Mouse (Mus musculus) hindbrain, embryonic 11.5 days (tissue): Measurements from ENCODE around the gene Arid1b. TPM values are rescaled to one million over a fixed set of nuclear protein-coding genes. Genes with fewer than 3 reads are reported as not detected.
"Not testable (repeated sequence)": the region's sequence is repeated elsewhere in the genome, so short reads cannot be mapped to it uniquely, and the experiment has no call there.

Experiments
- ATAC-seq: fragments of 200-750 bp; cut with Nextera tagmentation; 2 replicates; pipeline ENCODE4 v1.8.0; 2017; ENCODE audit warnings: mild to moderate bottlenecking, moderate TSS enrichment, moderate library complexity; ENCODE audit not compliant: low FRiP score
- DNase-seq: peaks from one replicate; pipeline ENCODE4 v3.0.0-alpha.2; 2015; ENCODE audit warnings: low spot score
- H3K27ac ChIP-seq: fragments of 300-500 bp; sonication (generic); 2 replicates; pipeline ENCODE4 v1.5.1; 2014; ENCODE audit warnings: mild to moderate bottlenecking, low read depth, low read length
- H3K27me3 ChIP-seq: fragments of 300-500 bp; sonication (generic); 2 replicates; pipeline ENCODE4 v1.6.1; 2014; ENCODE audit warnings: mild to moderate bottlenecking, low read length, moderate library complexity, mixed read lengths; ENCODE audit not compliant: control insufficient read depth, insufficient read depth
- H3K36me3 ChIP-seq: fragments of 300-500 bp; sonication (generic); 2 replicates; pipeline ENCODE4 v1.6.1; 2014; ENCODE audit warnings: mild to moderate bottlenecking, low read length, moderate library complexity, mixed read lengths; ENCODE audit not compliant: control insufficient read depth, insufficient read depth
- H3K4me1 ChIP-seq: fragments of 300-500 bp; sonication (generic); replicated peaks from 2 replicates; pipeline ENCODE4 v1.6.1; 2014; ENCODE audit warnings: low read length, mixed read lengths; ENCODE audit not compliant: control insufficient read depth, insufficient read depth
- H3K4me2 ChIP-seq: fragments of 300-500 bp; sonication (generic); replicated peaks from 2 replicates; pipeline ENCODE4 v1.6.1; 2014; ENCODE audit warnings: mild to moderate bottlenecking, low read depth, low read length
- H3K4me3 ChIP-seq: fragments of 300-500 bp; sonication (generic); 2 replicates; pipeline ENCODE4 v1.5.1; 2014; ENCODE audit warnings: low read depth, low read length
- H3K9ac ChIP-seq: fragments of 300-500 bp; sonication (generic); 2 replicates; pipeline ENCODE4 v1.6.1; 2014; ENCODE audit warnings: low read depth, low read length
- H3K9me3 ChIP-seq: fragments of 300-500 bp; sonication (generic); 2 replicates; pipeline ENCODE4 v1.6.1; 2016; ENCODE audit warnings: low read length; ENCODE audit not compliant: control insufficient read depth
- WGBS: fragments of 180-500 bp; shearing (Covaris S2); extraction: QIAGEN DNeasy Blood & Tissue Kit; methylation state at CpG from one replicate; pipeline ENCODE4 v1.1.7; 2014; 5-methylcytosine and 5-hydroxymethylcytosine counted together
- polyA plus RNA-seq: library from polyadenylated mRNA; unstranded; fragments of >200 nt; fragmentation: Nextera tagmentation; extraction: Ambion mirVana; gene quantifications from 2 replicates; pipeline ENCODE4 v1.2.1, GENCODE M21; 2014

Arid1b gene
- polyA plus RNA-seq, 1 experiment from 2014 or later: 18.6 TPM

DNA sequence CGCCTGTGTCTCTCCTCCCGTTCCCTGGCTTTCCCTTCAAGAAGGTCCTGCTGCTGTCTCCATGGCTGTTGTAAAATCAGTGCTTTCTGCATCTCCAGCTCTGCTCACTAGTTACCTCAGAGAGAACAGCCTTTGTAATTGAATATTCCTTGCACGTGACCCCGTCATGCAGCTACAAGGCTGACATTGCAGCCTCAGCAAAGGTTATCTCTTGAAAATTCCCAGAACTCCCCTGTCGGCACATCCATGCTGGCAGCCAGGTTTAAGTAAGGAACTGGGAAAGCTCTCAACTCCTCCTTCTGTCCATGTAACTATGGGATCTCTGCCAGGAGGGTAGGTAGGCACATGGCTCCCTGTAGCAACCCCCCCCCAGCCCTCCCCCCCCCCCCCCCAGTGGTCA is 91.8 kb downstream of the Arid1b start:
- no peak overlapping the region for H3K4me2 ChIP-seq
- DNase-seq: no peak
- WGBS: 62% methylated on average over 5 of the region's 5 CpGs
- no peak overlapping the region for H3K9ac ChIP-seq
- no peak for ATAC-seq
- no peaks in the 10 kb centered on the region for H3K27me3 ChIP-seq
- peaks cover 5% of the 10 kb centered on the region for H3K4me1 ChIP-seq
- H3K36me3 ChIP-seq: no peaks in the 10 kb centered on the region
- no peak overlapping the region for H3K4me3 ChIP-seq
- no peaks in the 10 kb centered on the region for H3K9me3 ChIP-seq
- no peak overlapping the region for H3K27ac ChIP-seq

DNA sequence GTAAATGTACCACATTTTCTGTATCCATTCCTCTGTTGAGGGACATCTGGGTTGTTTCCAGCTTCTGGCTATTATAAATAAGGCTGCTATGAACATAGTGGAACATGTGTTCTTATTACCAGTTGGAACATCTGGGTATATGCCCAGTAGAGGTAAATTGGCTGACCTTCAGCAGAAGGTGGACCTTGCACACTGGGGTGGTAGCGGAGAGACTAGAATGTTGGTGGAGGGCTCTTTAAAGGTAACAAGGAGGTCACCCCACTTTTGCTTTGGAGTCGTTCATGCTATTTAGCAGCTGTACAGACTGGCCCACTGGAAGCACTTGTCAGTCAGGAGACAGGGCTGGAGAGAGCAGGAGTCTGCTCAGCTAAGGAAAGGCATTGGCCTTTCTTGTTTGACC is 94.1 kb downstream of the Arid1b start:
- H3K36me3 ChIP-seq, H3K4me3 ChIP-seq, ATAC-seq, H3K4me1 ChIP-seq, H3K4me2 ChIP-seq, H3K27me3 ChIP-seq, DNase-seq, H3K9ac ChIP-seq, H3K9me3 ChIP-seq, H3K27ac ChIP-seq: not testable (repeated sequence)
- WGBS: 80% methylated on average over 2 of the region's 2 CpGs

DNA sequence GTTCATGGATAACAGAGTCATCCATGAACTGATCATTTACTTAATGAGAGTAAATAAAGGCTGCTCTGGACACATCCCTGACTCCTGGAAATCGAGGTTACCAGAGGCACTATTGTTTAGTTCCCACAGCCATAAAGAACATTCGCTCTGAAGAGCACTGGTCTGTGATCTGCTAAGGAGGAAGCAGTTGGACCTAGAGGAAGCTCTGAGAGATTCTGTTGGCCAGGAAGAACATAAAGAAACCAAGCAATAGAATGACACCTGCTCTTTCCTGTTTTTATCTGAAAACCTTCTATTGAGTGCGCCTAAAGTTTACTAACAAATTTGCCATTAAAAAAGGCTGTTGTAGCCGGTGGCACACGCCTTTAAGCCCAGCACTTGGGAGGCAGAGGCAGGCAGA is 94.7 kb downstream of the Arid1b start:
- peaks cover 2% of the 10 kb centered on the region; the same call in 1 of the 2 replicates for H3K36me3 ChIP-seq
- no peak overlapping the region for H3K4me2 ChIP-seq
- no peak overlapping the region for H3K9ac ChIP-seq
- no peaks in the 10 kb centered on the region for H3K27me3 ChIP-seq
- WGBS: 72% methylated on average over 5 of the region's 5 CpGs
- H3K27ac ChIP-seq: no peak overlapping the region
- H3K4me1 ChIP-seq: peaks cover 5% of the 10 kb centered on the region; the same call in 1 of the 2 replicates
- no peak overlapping the region for H3K4me3 ChIP-seq
- H3K9me3 ChIP-seq: no peaks in the 10 kb centered on the region
- no peak for ATAC-seq
- no peak for DNase-seq

DNA sequence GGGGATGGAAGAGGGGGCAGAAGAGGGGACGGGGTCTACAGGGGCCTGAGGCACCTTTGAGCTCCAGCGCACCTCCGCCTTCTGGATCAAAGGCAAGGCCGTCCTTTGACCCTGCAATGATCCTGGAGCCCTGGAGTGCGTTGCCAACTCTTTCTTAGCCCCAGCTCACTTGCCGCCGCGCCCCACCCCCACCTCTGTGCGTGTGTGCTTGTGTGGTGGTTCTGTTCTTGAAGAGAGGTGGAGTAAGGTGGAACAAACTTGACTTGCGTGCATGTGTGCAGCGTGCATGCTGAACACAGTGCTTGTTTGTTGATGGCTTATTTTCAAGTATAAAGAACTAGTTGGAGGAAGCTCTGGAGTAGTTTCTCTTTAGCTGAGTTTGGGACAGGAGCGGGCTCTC is 95.4 kb downstream of the Arid1b start:
- 14% methylated on average over 12 of the region's 12 CpGs for WGBS
- Histone ChIP-seq H3K27me3 (no peaks in the 10 kb centered on the region), H3K4me1 (peaks cover 2% of the 10 kb centered on the region; the same call in 1 of the 2 replicates), H3K36me3 (peaks cover 2% of the 10 kb centered on the region; the same call in 1 of the 2 replicates), H3K27ac (no peak overlapping the region), H3K9ac (no peak overlapping the region), H3K9me3 (no peaks in the 10 kb centered on the region), H3K4me2 (no peak overlapping the region), H3K4me3 (no peak overlapping the region)
- DNase-seq: no peak
- no peak for ATAC-seq

DNA sequence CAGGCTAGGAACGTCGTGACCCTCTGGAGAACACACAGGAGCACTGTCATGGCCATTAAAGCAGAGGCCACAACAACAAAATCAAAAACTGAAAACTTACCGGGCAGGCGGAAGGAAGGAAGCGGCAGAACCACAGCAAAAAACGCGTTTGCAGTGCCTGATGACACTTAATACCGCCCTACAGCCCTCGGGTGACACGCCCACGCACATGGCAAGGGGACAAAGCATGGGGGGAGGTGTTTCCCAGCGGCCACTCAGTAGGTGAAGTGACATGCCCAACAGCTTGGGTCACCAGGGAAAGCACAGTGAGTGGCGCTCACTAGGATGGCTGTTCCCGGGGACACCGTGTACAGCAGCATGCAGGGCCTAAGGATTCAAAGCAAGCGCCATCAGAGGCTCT is 97.4 kb downstream of the Arid1b start:
- H3K4me1 ChIP-seq: peaks cover 5% of the 10 kb centered on the region; the same call in 1 of the 2 replicates
- no peak for DNase-seq
- ATAC-seq: no peak
- peaks cover 2% of the 10 kb centered on the region; the same call in 1 of the 2 replicates for H3K36me3 ChIP-seq
- H3K9me3 ChIP-seq: no peaks in the 10 kb centered on the region
- no peak overlapping the region for H3K4me2 ChIP-seq
- no peak overlapping the region for H3K9ac ChIP-seq
- 85% methylated on average over 16 of the region's 16 CpGs for WGBS
- no peak overlapping the region for H3K27ac ChIP-seq
- no peaks in the 10 kb centered on the region for H3K27me3 ChIP-seq
- no peak overlapping the region for H3K4me3 ChIP-seq

DNA sequence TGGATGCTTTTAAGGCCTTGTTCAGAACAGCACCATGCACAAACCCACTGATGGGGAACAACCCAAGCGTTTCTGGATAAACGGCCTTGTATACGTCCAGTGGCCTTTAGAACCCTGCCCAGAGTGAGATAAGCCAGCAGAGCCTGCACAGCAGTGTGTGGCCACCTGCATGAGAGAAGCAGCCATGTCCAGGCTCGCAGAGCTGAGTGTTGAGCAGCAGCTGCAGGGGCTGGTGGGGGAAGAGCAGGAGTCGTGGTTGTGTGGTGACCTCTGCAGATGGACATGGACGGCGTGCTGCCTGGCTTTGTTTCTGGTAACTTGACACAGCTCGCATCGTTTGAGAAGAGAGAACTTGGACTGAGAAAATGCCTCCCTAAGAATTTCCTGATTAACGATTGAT is 97.8 kb downstream of the Arid1b start:
- Histone ChIP-seq H3K4me3 (no peak overlapping the region), H3K9ac (no peak overlapping the region), H3K4me1 (peaks cover 5% of the 10 kb centered on the region; the same call in 1 of the 2 replicates), H3K27ac (no peak overlapping the region), H3K4me2 (no peak overlapping the region), H3K27me3 (no peaks in the 10 kb centered on the region), H3K9me3 (no peaks in the 10 kb centered on the region), H3K36me3 (peaks cover 2% of the 10 kb centered on the region; the same call in 1 of the 2 replicates)
- ATAC-seq (no peak), DNase-seq (no peak)
- WGBS: 67% methylated on average over 10 of the region's 10 CpGs

DNA sequence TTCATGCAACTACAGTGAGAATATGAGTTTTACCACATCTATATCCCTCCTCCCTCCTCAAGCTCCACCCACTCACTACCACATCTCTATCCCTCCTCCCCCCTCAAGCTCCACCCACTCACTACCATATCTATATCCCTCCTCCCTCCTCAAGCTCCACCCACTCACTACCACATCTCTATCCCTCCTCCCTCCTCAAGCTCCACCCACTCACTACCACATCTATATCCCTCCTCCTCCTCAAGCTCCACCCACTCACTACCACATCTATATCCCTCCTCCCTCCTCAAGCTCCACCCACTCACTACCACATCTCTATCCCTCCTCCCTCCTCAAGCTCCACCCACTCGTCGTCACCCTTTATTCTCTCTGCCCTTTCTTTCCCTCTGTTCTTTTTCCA is 99.2 kb downstream of the Arid1b start:
- H3K9me3 ChIP-seq, H3K4me1 ChIP-seq, H3K9ac ChIP-seq, DNase-seq, H3K4me2 ChIP-seq, H3K27ac ChIP-seq, H3K4me3 ChIP-seq, H3K27me3 ChIP-seq, H3K36me3 ChIP-seq, ATAC-seq: not testable (repeated sequence)
- WGBS: 54% methylated on average over 2 of the region's 2 CpGs

DNA sequence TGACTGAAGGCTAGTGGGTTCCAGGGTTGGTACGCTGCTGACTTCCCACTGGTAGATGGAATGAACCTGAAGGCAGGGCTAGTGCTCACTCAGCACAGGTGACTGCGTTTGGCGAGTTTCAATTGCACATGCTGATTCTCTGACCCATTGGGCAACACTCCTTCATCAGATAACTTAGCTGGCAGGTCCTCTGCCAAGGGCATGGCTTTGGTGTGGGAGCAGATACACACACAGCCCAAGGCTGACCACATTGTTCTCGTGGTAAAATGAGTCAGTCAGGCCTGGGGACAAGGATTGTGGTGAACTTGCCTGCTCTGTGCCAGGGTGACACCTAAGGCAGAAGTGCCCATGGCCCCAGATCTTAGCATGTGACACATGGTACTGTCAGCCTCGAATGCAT is 100.5 kb downstream of the Arid1b start:
- Histone ChIP-seq H3K9ac (no peak overlapping the region), H3K9me3 (no peaks in the 10 kb centered on the region), H3K27ac (no peak overlapping the region), H3K36me3 (peaks cover 2% of the 10 kb centered on the region; the same call in 1 of the 2 replicates), H3K4me2 (no peak overlapping the region), H3K27me3 (no peaks in the 10 kb centered on the region), H3K4me3 (no peak overlapping the region), H3K4me1 (0 out of 2 replicates have a peak, but pooled peaks cover 2% of the 10 kb centered on the region)
- DNase-seq: no peak
- WGBS: 93% methylated on average over 5 of the region's 5 CpGs
- ATAC-seq: no peak

DNA sequence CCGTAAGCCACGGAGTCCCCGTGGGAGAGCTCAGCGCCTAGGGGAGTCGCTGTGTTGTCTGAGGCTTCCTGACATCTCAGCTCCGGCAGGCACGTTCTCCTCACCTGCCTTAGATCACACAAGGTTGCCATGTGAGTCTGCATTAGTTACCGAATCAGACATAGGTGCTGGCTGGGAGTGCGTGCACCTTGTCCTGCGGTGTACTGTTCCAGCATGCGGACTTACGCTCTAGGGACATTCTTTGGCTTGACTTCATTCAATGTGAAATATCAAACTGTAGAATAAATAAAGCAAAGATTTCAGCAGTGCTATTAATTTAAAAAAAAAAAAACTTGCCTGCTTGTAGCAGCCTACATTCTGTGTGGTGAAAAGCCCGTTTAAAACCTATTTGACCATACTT is 101.6 kb downstream of the Arid1b start:
- Histone ChIP-seq H3K27me3 (no peaks in the 10 kb centered on the region), H3K36me3 (peaks cover 2% of the 10 kb centered on the region; the same call in 1 of the 2 replicates), H3K4me3 (no peak overlapping the region), H3K4me1 (0 out of 2 replicates have a peak, but pooled peaks cover 2% of the 10 kb centered on the region), H3K27ac (no peak overlapping the region), H3K9ac (no peak overlapping the region), H3K9me3 (no peaks in the 10 kb centered on the region), H3K4me2 (no peak overlapping the region)
- ATAC-seq (no peak), DNase-seq (no peak)
- WGBS: 86% methylated on average over 13 of the region's 13 CpGs
